ENCODE assay signal across 8 mouse cellular contexts in the genomic region with DNA sequence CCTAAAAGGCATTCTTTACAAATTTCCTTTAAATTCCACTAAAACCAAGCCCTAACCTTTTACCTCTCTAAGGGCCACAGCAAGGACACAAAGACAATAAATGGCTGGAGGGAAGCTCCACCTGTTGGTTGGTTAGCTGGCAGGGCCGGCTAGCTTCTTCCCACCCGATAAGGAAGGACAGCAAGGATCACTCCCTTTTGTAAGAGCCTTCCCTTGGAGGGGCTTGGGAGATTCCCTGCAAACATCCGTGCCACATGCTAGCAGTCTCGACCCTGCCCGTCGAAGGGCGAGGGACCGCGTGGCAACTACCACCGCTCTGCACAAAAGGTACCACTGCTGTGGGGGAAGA. TPM values are rescaled to one million over a fixed set of nuclear protein-coding genes. Genes with fewer than 3 reads are reported as not detected.
DNase-seq lines count a peak whose midpoint lies in the region; ATAC-seq and TF ChIP-seq lines count a peak whose summit lies in the region.

No protein-coding gene starts in this region.

- no peak for TF ChIP-seq POLR2A in thymus, adult 2 months (IDR thresholded peaks at IDR 0.05; ENCODE audit: control insufficient read depth, extremely low read depth, insufficient read depth, low read length, poor library complexity)
- TF ChIP-seq POLR2A in liver, adult 2 months (IDR thresholded peaks at IDR 0.05; ENCODE audit: extremely low read depth, insufficient read depth, low read length), result no peak

- 2% methylated on average over 10 of the region's 10 CpGs for WGBS in thymus, adult 2 months
- WGBS in liver, adult 2 months, result 5% methylated on average over 10 of the region's 10 CpGs
- WGBS in stomach, postnatal 0 days, result 2% methylated on average over 10 of the region's 10 CpGs

- no peak for TF ChIP-seq EP300 in stomach, postnatal 0 days (optimal IDR thresholded peaks at IDR 0.05)

- H3K4me3 ChIP-seq in thymus, adult 2 months (ENCODE audit: control insufficient read depth, insufficient read depth, low read length), result peak overlapping the region; percentile 51
- H3K4me3 ChIP-seq in liver, adult 2 months (ENCODE audit: insufficient read depth, low read depth, low read length), result peak overlapping the region; percentile 60
- H3K4me3 ChIP-seq in stomach, postnatal 0 days (ENCODE audit: low read depth, low read length), result peak overlapping the region; percentile 86

- H3K4me1 ChIP-seq in thymus, adult 2 months (replicated peaks; ENCODE audit: control insufficient read depth, insufficient read depth, low read length), result peaks cover 13% of the 10 kb centered on the region
- H3K4me1 ChIP-seq in liver, adult 2 months (ENCODE audit: control insufficient read depth, insufficient read depth, low read length), result no peaks in the 10 kb centered on the region
- no peaks in the 10 kb centered on the region for H3K4me1 ChIP-seq in stomach, postnatal 0 days (replicated peaks; ENCODE audit: control insufficient read depth, insufficient read depth)

- DNase-seq in embryo, embryonic 10.5 days (ENCODE audit: low spot score), result peak; percentile 79
- no peak for DNase-seq in embryo, embryonic 9.5 days (ENCODE audit: extremely low spot score)
- no peak for DNase-seq in thymus, adult 2 months
- DNase-seq in thymus, postnatal 0 days (ENCODE audit: low spot score), result no peak
- no peak for DNase-seq in liver, adult 2 months (ENCODE audit: extremely low read depth, low read depth, low spot score)
- no peak for DNase-seq in stomach, postnatal 0 days (ENCODE audit: low spot score)
- DNase-seq in frontal cortex, postnatal 36 days (ENCODE audit: low spot score in 2 of 2), result no peak
- no peak for DNase-seq in urinary bladder, postnatal 25 days (ENCODE audit: low spot score)

- no peaks in the 10 kb centered on the region for H3K27me3 ChIP-seq in thymus, adult 2 months (ENCODE audit: control insufficient read depth, insufficient read depth, low read length)
- H3K27me3 ChIP-seq in liver, adult 2 months (ENCODE audit: control insufficient read depth, insufficient read depth, low read length), result peaks cover 11% of the 10 kb centered on the region
- H3K27me3 ChIP-seq in stomach, postnatal 0 days (ENCODE audit: control insufficient read depth, insufficient read depth, low read length), result no peaks in the 10 kb centered on the region

- no peak for TF ChIP-seq CTCF in thymus, adult 2 months (IDR thresholded peaks at IDR 0.05; ENCODE audit: borderline replicate concordance, control insufficient read depth, extremely low read depth, insufficient read depth, low read length, poor library complexity)
- TF ChIP-seq CTCF in liver, adult 2 months (IDR thresholded peaks at IDR 0.05; ENCODE audit: low read depth, low read length), result no peak
- peak; percentile 54 for TF ChIP-seq CTCF in stomach, postnatal 0 days (IDR thresholded peaks at IDR 0.05; ENCODE audit: low read depth)

- peak overlapping the region; percentile 68 for H3K9ac ChIP-seq in liver, adult 2 months (ENCODE audit: low read depth, low read length)
- H3K9ac ChIP-seq in stomach, postnatal 0 days (ENCODE audit: low read length), result peak overlapping the region; percentile 90

- H3K79me2 ChIP-seq in liver, adult 2 months (ENCODE audit: control insufficient read depth, insufficient read depth, low read length), result no peaks in the 10 kb centered on the region

- no peaks in the 10 kb centered on the region for H3K9me3 ChIP-seq in stomach, postnatal 0 days (ENCODE audit: control insufficient read depth, low read length)

- no peak for ATAC-seq in stomach, postnatal 0 days (ENCODE audit: low FRiP score, low TSS enrichment)

- H3K27ac ChIP-seq in thymus, adult 2 months (ENCODE audit: control insufficient read depth, insufficient read depth, low read length), result no peak overlapping the region
- H3K27ac ChIP-seq in liver, adult 2 months (replicated peaks; ENCODE audit: insufficient read depth, low read depth, low read length), result no peak overlapping the region
- H3K27ac ChIP-seq in stomach, postnatal 0 days (replicated peaks), result peak overlapping the region; percentile 98

- H3K4me2 ChIP-seq in stomach, postnatal 0 days (replicated peaks; ENCODE audit: low read depth), result peak overlapping the region; percentile 86

- no peaks in the 10 kb centered on the region for H3K36me3 ChIP-seq in thymus, adult 2 months (ENCODE audit: control insufficient read depth, insufficient read depth, low read length)
- no peaks in the 10 kb centered on the region for H3K36me3 ChIP-seq in liver, adult 2 months (ENCODE audit: control insufficient read depth, insufficient read depth, low read length)
- H3K36me3 ChIP-seq in stomach, postnatal 0 days (ENCODE audit: control insufficient read depth, insufficient read depth, low read length), result no peaks in the 10 kb centered on the region

RNA-seq across cellular contexts. Expression of gene Tsc22d1, which starts 1.0 kb away (rescaled TPM):
- 126 and 142 TPM in 2 replicates for polyA plus RNA-seq in thymus, adult 2 months (2012; rRNA removed)
- polyA plus RNA-seq in thymus, postnatal 0 days (2015; fragmentation: Nextera tagmentation; extraction: Ambion mirVana), result 320 and 360 TPM in 2 replicates
- total RNA-seq in liver, adult 2 months (2014; rRNA removed), result 25.6 and 33.3 TPM in 2 replicates
- 28.3 and 60.1 TPM in 2 replicates for polyA plus RNA-seq in liver, adult 2 months (2012; rRNA removed)
- 310 and 313 TPM in 2 replicates for polyA plus RNA-seq in stomach, postnatal 0 days (2015; fragmentation: Nextera tagmentation; extraction: Ambion mirVana)
